Mouse (Mus musculus) forebrain, embryonic 12.5 days (tissue): ENCODE data around the gene Zmym1. TPM values are rescaled to one million over a fixed set of nuclear protein-coding genes. Genes with fewer than 3 reads are reported as not detected.
"Not testable (repeated sequence)": the region's sequence is repeated elsewhere in the genome, so short reads cannot be mapped to it uniquely, and the experiment has no call there.

Experiments
- ATAC-seq: fragments of 200-750 bp; cut with Nextera tagmentation; 2 replicates; pipeline ENCODE4 v1.8.0; 2017; ENCODE audit warnings: moderate TSS enrichment; ENCODE audit not compliant: low FRiP score
- H3K27ac ChIP-seq: fragments of 300-500 bp; sonication (generic); 2 replicates; pipeline ENCODE4 v1.5.1; 2016; ENCODE audit warnings: mild to moderate bottlenecking
- H3K27me3 ChIP-seq: fragments of 300-500 bp; sonication (generic); 2 replicates; pipeline ENCODE4 v1.6.1; 2016; ENCODE audit warnings: mild to moderate bottlenecking
- H3K36me3 ChIP-seq: fragments of 300-500 bp; sonication (generic); replicated peaks from 2 replicates; pipeline ENCODE4 v1.6.1; 2016; ENCODE audit warnings: mild to moderate bottlenecking
- H3K4me1 ChIP-seq: fragments of 300-500 bp; sonication (generic); 2 replicates; pipeline ENCODE4 v1.6.1; 2016
- H3K4me2 ChIP-seq: fragments of 300-500 bp; sonication (generic); 2 replicates; pipeline ENCODE4 v1.6.1; 2016; ENCODE audit warnings: mild to moderate bottlenecking, moderate library complexity
- H3K4me3 ChIP-seq: fragments of 300-500 bp; sonication (generic); replicated peaks from 2 replicates; pipeline ENCODE4 v1.5.1; 2016; ENCODE audit warnings: mild to moderate bottlenecking
- H3K9ac ChIP-seq: fragments of 300-500 bp; sonication (generic); 2 replicates; pipeline ENCODE4 v1.6.1; 2016; ENCODE audit warnings: mild to moderate bottlenecking
- H3K9me3 ChIP-seq: fragments of 300-500 bp; sonication (generic); 2 replicates; pipeline ENCODE4 v1.6.1; 2016
- WGBS: fragments of 180-500 bp; shearing (Covaris S2); methylation state at CpG from one replicate; pipeline ENCODE4 v1.1.7; 2016; 5-methylcytosine and 5-hydroxymethylcytosine counted together
- polyA plus RNA-seq: library from polyadenylated mRNA; unstranded; fragments of >200 nt; fragmentation: Nextera tagmentation; extraction: Ambion mirVana; gene quantifications from 2 replicates; pipeline ENCODE4 v1.2.1, GENCODE M21; 2016

Gene Zmym1
- 29.7 and 30.6 TPM in 2 replicates for polyA plus RNA-seq

DNA sequence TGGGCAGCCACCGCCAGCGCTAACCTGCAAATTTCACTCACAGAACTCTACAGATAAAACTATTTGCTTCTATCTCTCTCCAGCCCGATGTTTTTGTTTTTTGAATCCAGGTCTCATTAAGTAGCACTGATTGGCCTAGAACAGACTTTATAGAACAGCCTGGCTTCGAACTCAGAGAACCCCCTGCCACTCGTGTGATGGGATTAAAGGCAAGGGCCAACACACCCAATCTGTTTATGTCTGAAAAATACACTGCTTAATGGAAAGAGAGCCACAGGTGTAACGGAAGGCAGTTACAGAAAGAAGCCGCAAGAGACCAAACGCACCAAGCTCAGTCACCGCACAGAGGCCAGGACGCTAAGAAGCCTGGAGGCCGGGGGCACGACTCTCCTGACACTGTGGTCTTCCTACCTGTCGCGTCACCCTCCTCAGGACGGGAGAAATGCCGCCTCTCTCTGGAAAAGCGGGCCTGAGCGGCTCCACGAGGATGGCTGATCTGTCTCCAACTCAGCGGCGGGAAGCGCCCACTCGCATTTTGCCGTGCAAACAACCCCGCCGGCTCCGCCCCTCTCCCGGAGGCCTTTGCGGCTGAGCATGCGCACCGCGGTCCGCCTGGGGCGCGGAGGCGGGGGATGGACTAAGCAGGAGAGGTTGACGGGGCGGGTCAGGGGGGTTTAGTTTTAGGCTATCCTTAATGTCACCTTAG is at the start of gene Zmym1:
Gene Zmym1 (minus strand): TSS at position 568 of the 706 bp plus-strand sequence.
- no peaks in the 10 kb centered on the region for H3K27me3 ChIP-seq
- H3K27ac ChIP-seq, result peak within 1 kb of the TSS; percentile 51
- peak within 1 kb of the TSS; percentile 71 for H3K4me3 ChIP-seq
- H3K9me3 ChIP-seq, result no peaks in the 10 kb centered on the region
- peak; percentile 92 for ATAC-seq
- H3K9ac ChIP-seq, result peak within 1 kb of the TSS; percentile 83
- peaks cover 11% of the 10 kb centered on the region; the same call in 1 of the 2 replicates for H3K4me1 ChIP-seq
- 1% methylated on average over 38 of the region's 38 CpGs for WGBS
- peaks cover 19% of the 10 kb centered on the region for H3K36me3 ChIP-seq
- H3K4me2 ChIP-seq, result peak within 1 kb of the TSS; percentile 77

DNA sequence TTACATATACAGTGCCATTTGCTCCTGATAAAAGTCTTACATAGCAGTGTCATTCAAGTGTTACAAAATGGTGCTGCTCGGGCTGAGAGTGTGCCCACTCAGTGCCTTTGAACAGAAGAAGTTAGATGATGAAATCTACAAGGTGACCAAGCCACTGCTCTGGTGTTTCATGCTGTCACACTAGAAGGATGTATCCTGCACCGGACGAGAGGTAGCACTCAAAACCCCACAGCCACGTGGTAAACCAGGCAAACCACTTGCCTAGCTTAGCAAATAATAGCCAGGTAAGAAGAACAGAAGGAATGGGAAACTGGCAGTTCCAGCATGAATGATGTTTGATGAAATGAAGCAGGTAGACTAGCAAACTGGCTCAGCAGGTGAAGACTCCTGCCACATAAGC is 49.6 kb upstream of the Zmym1 start:
- Histone ChIP-seq H3K4me3 (no peak overlapping the region), H3K9ac (no peak overlapping the region), H3K27me3 (no peaks in the 10 kb centered on the region), H3K4me1 (no peaks in the 10 kb centered on the region), H3K36me3 (peaks cover 23% of the 10 kb centered on the region), H3K4me2 (no peak overlapping the region), H3K27ac (no peak overlapping the region), H3K9me3 (no peaks in the 10 kb centered on the region)
- 76% methylated on average over 4 of the region's 4 CpGs for WGBS
- no peak for ATAC-seq

DNA sequence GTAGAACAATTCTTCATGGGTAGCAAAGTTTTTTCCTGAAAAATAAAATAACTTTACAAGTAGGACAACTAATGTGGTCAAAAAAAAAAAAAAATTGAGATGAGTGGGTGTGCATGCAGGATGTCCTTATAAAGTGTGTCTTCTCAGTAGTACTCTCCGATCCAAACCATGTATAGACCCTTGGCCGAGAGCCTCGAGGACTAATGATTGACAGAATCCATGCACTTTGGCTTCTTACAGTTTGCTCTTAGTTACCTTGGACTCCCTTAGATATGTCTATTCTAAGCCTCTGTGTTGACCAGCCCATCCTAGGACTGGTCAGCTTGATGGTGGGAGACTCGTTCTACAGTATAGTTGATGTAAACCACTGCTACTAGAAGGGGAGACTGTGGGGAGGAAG is 46.6 kb upstream of the Zmym1 start:
- Histone ChIP-seq H3K4me1 (no peaks in the 10 kb centered on the region), H3K4me2 (no peak overlapping the region), H3K27ac (no peak overlapping the region), H3K9me3 (no peaks in the 10 kb centered on the region), H3K4me3 (no peak overlapping the region), H3K9ac (no peak overlapping the region), H3K27me3 (no peaks in the 10 kb centered on the region), H3K36me3 (peaks cover 29% of the 10 kb centered on the region)
- ATAC-seq, result no peak
- 90% methylated on average over 4 of the region's 4 CpGs for WGBS

DNA sequence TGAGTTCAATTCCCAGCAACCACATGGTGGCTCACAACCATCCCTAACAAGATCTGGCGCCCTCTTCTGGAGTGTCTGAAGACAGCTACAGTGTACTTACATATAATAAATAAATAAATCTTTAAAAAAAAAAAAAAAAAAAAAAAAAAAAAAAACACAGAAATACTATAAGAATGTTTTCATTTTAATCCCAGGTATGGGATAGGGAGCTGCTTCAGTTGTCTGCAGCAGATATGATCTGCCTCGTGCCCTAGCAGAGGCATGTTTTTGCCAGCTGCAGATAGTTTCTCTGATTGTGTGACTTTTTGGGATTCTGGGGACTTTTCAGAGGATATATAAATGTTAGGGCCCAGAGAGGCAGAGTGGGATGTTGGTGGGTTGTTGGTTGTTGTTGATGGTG is 38.6 kb upstream of the Zmym1 start:
- H3K4me3 ChIP-seq, H3K27ac ChIP-seq, H3K4me1 ChIP-seq, ATAC-seq, H3K4me2 ChIP-seq, H3K9me3 ChIP-seq, H3K9ac ChIP-seq, H3K27me3 ChIP-seq: not testable (repeated sequence)
- 100% methylated on average over 1 of the region's 2 CpGs for WGBS
- peaks cover 22% of the 10 kb centered on the region for H3K36me3 ChIP-seq

- H3K36me3 ChIP-seq, result peaks cover 16% of the 10 kb centered on the region
- no peak overlapping the region for H3K9ac ChIP-seq
- WGBS, result 90% methylated on average over 4 of the region's 4 CpGs
- H3K4me2 ChIP-seq, result no peak overlapping the region
- H3K27me3 ChIP-seq, result no peaks in the 10 kb centered on the region
- H3K4me1 ChIP-seq, result no peaks in the 10 kb centered on the region
- H3K27ac ChIP-seq, result no peak overlapping the region
- no peak for ATAC-seq
- no peak overlapping the region for H3K4me3 ChIP-seq
- no peaks in the 10 kb centered on the region for H3K9me3 ChIP-seq
Measured at GRCm38 (mm10) chr4:127095090-127095489, 34.1 kb upstream of the Zmym1 start.

- H3K4me2 ChIP-seq, result no peak overlapping the region
- WGBS, result 100% methylated on average over 1 of the region's 1 CpGs
- no peak overlapping the region for H3K9ac ChIP-seq
- no peak overlapping the region for H3K27ac ChIP-seq
- H3K4me3 ChIP-seq, result no peak overlapping the region
- H3K27me3 ChIP-seq, result no peaks in the 10 kb centered on the region
- no peaks in the 10 kb centered on the region for H3K9me3 ChIP-seq
- ATAC-seq, result no peak
- peaks cover 24% of the 10 kb centered on the region for H3K36me3 ChIP-seq
- no peaks in the 10 kb centered on the region for H3K4me1 ChIP-seq
Measured at GRCm38 (mm10) chr4:127091188-127091587, 30.2 kb upstream of the Zmym1 start.

- Histone ChIP-seq H3K4me1 (no peaks in the 10 kb centered on the region), H3K9ac (no peak overlapping the region), H3K36me3 (peaks cover 12% of the 10 kb centered on the region), H3K9me3 (no peaks in the 10 kb centered on the region), H3K4me2 (no peak overlapping the region), H3K27ac (no peak overlapping the region), H3K4me3 (no peak overlapping the region), H3K27me3 (no peaks in the 10 kb centered on the region)
- no peak for ATAC-seq
- WGBS, result 88% methylated on average over 1 of the region's 1 CpGs
Measured at GRCm38 (mm10) chr4:127085761-127086160, 24.8 kb upstream of the Zmym1 start.

- ATAC-seq, result no peak
- WGBS, result 95% methylated on average over 2 of the region's 2 CpGs
- Histone ChIP-seq H3K9me3 (no peaks in the 10 kb centered on the region), H3K4me2 (no peak overlapping the region), H3K36me3 (no peaks in the 10 kb centered on the region), H3K27ac (no peak overlapping the region), H3K9ac (no peak overlapping the region), H3K4me1 (peaks cover 3% of the 10 kb centered on the region; the same call in 1 of the 2 replicates), H3K27me3 (no peaks in the 10 kb centered on the region), H3K4me3 (no peak overlapping the region)
Measured at GRCm38 (mm10) chr4:127083131-127083530, 22.2 kb upstream of the Zmym1 start.

DNA sequence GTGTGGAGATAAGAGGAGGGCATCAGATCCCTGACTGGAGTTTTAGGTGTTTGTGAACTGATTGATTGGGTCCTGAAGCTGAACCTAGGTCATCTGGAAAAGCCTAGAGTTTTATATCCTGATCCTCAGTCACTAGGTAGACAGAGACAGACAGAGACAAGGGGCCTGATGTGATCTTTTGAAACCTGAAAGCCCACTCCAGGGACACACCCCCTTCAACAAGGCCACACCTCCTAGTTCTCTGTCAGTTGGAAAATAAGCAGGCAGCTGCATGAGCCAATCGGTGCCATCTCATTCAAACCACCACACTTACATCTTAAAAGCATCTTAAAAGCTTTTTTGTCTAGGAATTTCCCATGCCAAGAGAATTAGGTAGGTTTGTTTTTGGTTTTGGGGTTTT is 19.9 kb upstream of the Zmym1 start:
- Histone ChIP-seq H3K36me3 (no peaks in the 10 kb centered on the region), H3K4me3 (no peak overlapping the region), H3K4me1 (peaks cover 9% of the 10 kb centered on the region), H3K27me3 (no peaks in the 10 kb centered on the region), H3K27ac (no peak overlapping the region), H3K4me2 (no peak overlapping the region), H3K9me3 (no peaks in the 10 kb centered on the region), H3K9ac (no peak overlapping the region)
- no peak for ATAC-seq
- 70% methylated on average over 1 of the region's 1 CpGs for WGBS

GRCm38 (mm10) chr4:127076875-127077548 is 16.1 kb upstream of the Zmym1 start, which contains the start of gene Zmym6:
Gene Zmym6 (plus strand): TSS chr4:127077383.
- ATAC-seq, result peak; percentile 96
- H3K9ac ChIP-seq, result peak within 1 kb of the TSS; percentile 69
- peak within 1 kb of the TSS; percentile 59 for H3K4me2 ChIP-seq
- peak within 1 kb of the TSS; percentile 87 for H3K27ac ChIP-seq
- no peaks in the 10 kb centered on the region for H3K36me3 ChIP-seq
- peaks cover 9% of the 10 kb centered on the region for H3K4me1 ChIP-seq
- peak within 1 kb of the TSS; percentile 60 for H3K4me3 ChIP-seq
- no peaks in the 10 kb centered on the region for H3K9me3 ChIP-seq
- H3K27me3 ChIP-seq, result no peaks in the 10 kb centered on the region
- under 1% methylated on average over 46 of the region's 46 CpGs for WGBS

- H3K9ac ChIP-seq, result no peak overlapping the region
- H3K9me3 ChIP-seq, result no peaks in the 10 kb centered on the region
- H3K4me2 ChIP-seq, result no peak overlapping the region
- H3K36me3 ChIP-seq, result no peaks in the 10 kb centered on the region
- no peak for ATAC-seq
- no peak overlapping the region for H3K27ac ChIP-seq
- H3K4me1 ChIP-seq, result peaks cover 9% of the 10 kb centered on the region
- no peak overlapping the region for H3K4me3 ChIP-seq
- WGBS, result 67% methylated on average over 1 of the region's 1 CpGs
- no peaks in the 10 kb centered on the region for H3K27me3 ChIP-seq
Measured at GRCm38 (mm10) chr4:127074915-127075314, 14.0 kb upstream of the Zmym1 start.

DNA sequence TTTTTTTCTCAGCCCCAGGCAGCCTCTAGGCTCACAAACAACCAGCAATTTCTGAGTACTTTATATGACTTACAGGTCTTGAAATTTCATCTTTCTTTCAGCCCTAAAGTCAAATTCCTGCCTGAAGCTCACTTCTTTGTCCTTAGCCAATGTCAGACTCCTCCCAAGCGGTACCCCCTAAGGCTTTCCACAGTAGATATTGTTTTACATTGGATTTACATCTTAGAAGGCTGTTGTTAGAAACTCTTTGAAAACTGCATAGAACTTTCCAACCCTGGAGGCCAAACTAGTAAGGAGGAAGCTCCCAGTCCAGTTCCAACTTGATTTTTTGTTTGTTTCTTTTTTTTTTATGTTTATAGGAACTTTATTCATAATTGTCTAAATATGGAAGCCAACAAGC is 3.1 kb upstream of the Zmym1 start:
- H3K27ac ChIP-seq, result no peak overlapping the region
- no peak overlapping the region for H3K9ac ChIP-seq
- H3K4me3 ChIP-seq, result no peak overlapping the region
- WGBS, result 35% methylated on average over 1 of the region's 1 CpGs
- no peaks in the 10 kb centered on the region for H3K9me3 ChIP-seq
- H3K4me2 ChIP-seq, result no peak overlapping the region
- no peaks in the 10 kb centered on the region for H3K36me3 ChIP-seq
- no peak for ATAC-seq
- no peaks in the 10 kb centered on the region for H3K27me3 ChIP-seq
- peaks cover 11% of the 10 kb centered on the region; the same call in 1 of the 2 replicates for H3K4me1 ChIP-seq
